Mouse (Mus musculus) megakaryocyte, embryonic 14.5 days (primary cell): ENCODE measurements at regions not wholly inside any gene's neighbourhood (a gene's known extent, or its start where the extent isn't known, plus 50 kb on each side); places are given as distances from the start of the nearest gene placed in this dataset.

Experiments
- FLI1 ChIP-seq: IDR thresholded peaks from 2 replicates; pipeline ENCODE4 v1.6.1; 2012; ENCODE audit warnings: low read length, inconsistent platforms, mixed read lengths
- GATA1 ChIP-seq: IDR thresholded peaks from 3 replicates; pipeline ENCODE4 v1.6.1; 2012; ENCODE audit warnings: mixed read lengths, low read length, inconsistent platforms, borderline replicate concordance

DNA sequence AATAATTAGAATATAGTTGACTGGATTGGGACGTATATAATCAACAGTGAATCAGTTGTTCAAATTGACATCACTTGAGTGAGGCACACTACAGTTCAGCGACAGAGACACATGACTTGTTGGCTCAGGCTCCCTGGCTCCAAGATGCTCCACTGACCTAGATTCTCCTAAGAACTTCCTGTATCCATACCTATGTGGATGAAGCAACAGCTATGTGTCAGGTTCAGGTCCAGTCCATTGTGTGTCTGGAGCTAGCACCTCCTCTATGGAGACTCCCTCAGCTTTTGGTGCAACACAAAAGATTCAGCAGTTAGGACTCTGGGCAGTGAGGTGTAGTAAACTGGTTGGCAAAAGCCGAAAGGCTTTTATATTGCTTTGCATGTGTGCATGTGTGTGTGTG is 251.6 kb downstream of the Ankrd50 start:
- no peak for TF ChIP-seq GATA1
- no peak for TF ChIP-seq FLI1
